Mouse (Mus musculus) cerebellum, adult 9-11 months (tissue): ENCODE measurements around the gene Slc23a2.
A peak's percentile ranks its signal among the peaks of the same experiment; 100 is the strongest.

ENCODE experiments used
- DNase-seq: peaks from one replicate; pipeline ENCODE4 v3.0.0; 2022

Gene Slc23a2

GRCm38 (mm10) chr2:132044320-132045274, 100.3 kb downstream of the Slc23a2 start:
- DNase-seq = no peak

GRCm38 (mm10) chr2:132043101-132043621, 101.7 kb downstream of the Slc23a2 start:
- DNase-seq = peak; percentile 61

GRCm38 (mm10) chr2:132039894-132040293, 105.0 kb downstream of the Slc23a2 start:
- no peak for DNase-seq

- no peak for DNase-seq
Observed at GRCm38 (mm10) chr2:132036326-132036725, 108.6 kb downstream of the Slc23a2 start.

- no peak for DNase-seq
Observed at GRCm38 (mm10) chr2:132035470-132035835, 109.5 kb downstream of the Slc23a2 start.

- DNase-seq = no peak
Observed at GRCm38 (mm10) chr2:132034590-132035469, 110.1 kb downstream of the Slc23a2 start.

GRCm38 (mm10) chr2:132031364-132032095, 113.4 kb downstream of the Slc23a2 start:
- no peak for DNase-seq

GRCm38 (mm10) chr2:132030418-132031363, 114.2 kb downstream of the Slc23a2 start:
- DNase-seq = peak; percentile 32

- peak; percentile 65 for DNase-seq
Observed at GRCm38 (mm10) chr2:132029646-132030417, 115.1 kb downstream of the Slc23a2 start, which contains the start of gene Rassf2. Gene Rassf2, minus strand, starts transcription at chr2:132030258.

GRCm38 (mm10) chr2:132028894-132029605, 115.9 kb downstream of the Slc23a2 start:
- no peak for DNase-seq

GRCm38 (mm10) chr2:132028107-132028506, 116.8 kb downstream of the Slc23a2 start:
- no peak for DNase-seq

GRCm38 (mm10) chr2:132027366-132027765, 117.5 kb downstream of the Slc23a2 start:
- DNase-seq = no peak

GRCm38 (mm10) chr2:132024028-132024427, 120.9 kb downstream of the Slc23a2 start:
- DNase-seq = no peak

GRCm38 (mm10) chr2:132022621-132023020, 122.3 kb downstream of the Slc23a2 start:
- no peak for DNase-seq

- no peak for DNase-seq
Observed at GRCm38 (mm10) chr2:132021616-132022015, 123.3 kb downstream of the Slc23a2 start.

GRCm38 (mm10) chr2:132020991-132021541, 123.8 kb downstream of the Slc23a2 start:
- no peak for DNase-seq

- DNase-seq = no peak
Observed at GRCm38 (mm10) chr2:132020420-132020819, 124.5 kb downstream of the Slc23a2 start.

- DNase-seq = no peak
Observed at GRCm38 (mm10) chr2:132019372-132019811, 125.5 kb downstream of the Slc23a2 start.

- no peak for DNase-seq
Observed at GRCm38 (mm10) chr2:132018156-132018555, 126.8 kb downstream of the Slc23a2 start.
